Mouse (Mus musculus): ENCODE data around the gene Hspb11.

GRCm38 (mm10) chr4:107211936-107212335 is 41.5 kb upstream of the Hspb11 start:
- TF ChIP-seq CTCF (IDR thresholded peaks at IDR 0.05; ENCODE audit: borderline replicate concordance, insufficient read depth, low read depth, low read length) (no peak), POLR2A (IDR thresholded peaks at IDR 0.05; ENCODE audit: borderline replicate concordance, insufficient read depth, low read length) (no peak)

Measured in cerebellum, adult 2 months (tissue).